32 mouse cellular contexts compared by ENCODE assay signal in genomic region chr8:61428821-61429482, GRCm38 (mm10). TPM values are rescaled to one million over a fixed set of nuclear protein-coding genes. Genes with fewer than 3 reads are reported as not detected.
DNase-seq lines count a peak whose midpoint lies in the region; ATAC-seq and TF ChIP-seq lines count a peak whose summit lies in the region.
"Had no signal": no experiment of that assay in that cellular context is flagged by ENCODE, and none has a peak within 500 bp of the region (broad histone marks: within the 10 kb centered on the region; RNA-seq: fewer than 3 reads in every experiment).

No protein-coding gene starts in this region.

- no peaks in the 10 kb centered on the region for H3K9me3 ChIP-seq in intestine, embryonic 14.5 days (ENCODE audit: control insufficient read depth, low read length)
- H3K9me3 ChIP-seq in intestine, postnatal 0 days (ENCODE audit: control insufficient read depth): no peaks in the 10 kb centered on the region
- H3K9me3 ChIP-seq in limb, embryonic 13.5 days: no peaks in the 10 kb centered on the region
- no peaks in the 10 kb centered on the region for H3K9me3 ChIP-seq in limb, embryonic 10.5 days (replicated peaks)
- H3K9me3 ChIP-seq in embryonic facial prominence, embryonic 14.5 days (ENCODE audit: control insufficient read depth, low read length): no peaks in the 10 kb centered on the region
- no peaks in the 10 kb centered on the region for H3K9me3 ChIP-seq in limb, embryonic 14.5 days (ENCODE audit: control insufficient read depth, low read length)
- no peaks in the 10 kb centered on the region for H3K9me3 ChIP-seq in forebrain, embryonic 10.5 days
- H3K9me3 ChIP-seq: forebrain, embryonic 12.5 days; G1E; heart, embryonic 12.5 days; liver, embryonic 12.5 days; midbrain, embryonic 12.5 days; neural tube, embryonic 12.5 days had no signal

- TF ChIP-seq CTCF in intestine, postnatal 0 days (IDR thresholded peaks at IDR 0.05; ENCODE audit: low read depth): no peak

- 56% methylated on average over 4 of the region's 4 CpGs for WGBS in intestine, embryonic 14.5 days
- 70% methylated on average over 4 of the region's 4 CpGs for WGBS in intestine, postnatal 0 days
- WGBS in limb, embryonic 13.5 days: 53% methylated on average over 4 of the region's 4 CpGs
- WGBS in limb, embryonic 10.5 days: 84% methylated on average over 4 of the region's 4 CpGs
- WGBS in embryonic facial prominence, embryonic 14.5 days: 49% methylated on average over 4 of the region's 4 CpGs
- WGBS in limb, embryonic 14.5 days: 38% methylated on average over 4 of the region's 4 CpGs
- WGBS in forebrain, embryonic 10.5 days: 89% methylated on average over 4 of the region's 4 CpGs

- H3K4me2 ChIP-seq in intestine, embryonic 14.5 days (ENCODE audit: low read length): no peak overlapping the region
- H3K4me2 ChIP-seq in intestine, postnatal 0 days (replicated peaks; ENCODE audit: low read depth): no peak overlapping the region
- no peak overlapping the region for H3K4me2 ChIP-seq in limb, embryonic 13.5 days (replicated peaks)
- no peak overlapping the region for H3K4me2 ChIP-seq in embryonic facial prominence, embryonic 14.5 days (ENCODE audit: low read depth, low read length)
- no peak overlapping the region for H3K4me2 ChIP-seq in limb, embryonic 14.5 days (replicated peaks; ENCODE audit: low read depth, low read length, severe bottlenecking)
- H3K4me2 ChIP-seq: forebrain, embryonic 12.5 days; heart, embryonic 12.5 days; hindbrain, embryonic 14.5 days; liver, embryonic 12.5 days; midbrain, embryonic 12.5 days; neural tube, embryonic 12.5 days had no signal

- no peaks in the 10 kb centered on the region for H3K4me1 ChIP-seq in intestine, embryonic 14.5 days (replicated peaks; ENCODE audit: control insufficient read depth, insufficient read depth, low read length)
- no peaks in the 10 kb centered on the region for H3K4me1 ChIP-seq in intestine, postnatal 0 days (replicated peaks; ENCODE audit: control insufficient read depth, insufficient read depth, low read length)
- 0 out of 2 replicates have a peak, but pooled peaks cover 12% of the 10 kb centered on the region for H3K4me1 ChIP-seq in limb, embryonic 13.5 days
- no peaks in the 10 kb centered on the region for H3K4me1 ChIP-seq in limb, embryonic 10.5 days
- H3K4me1 ChIP-seq in embryonic facial prominence, embryonic 14.5 days (ENCODE audit: control insufficient read depth, insufficient read depth, low read length): peaks cover 9% of the 10 kb centered on the region; the same call in 1 of the 2 replicates
- no peaks in the 10 kb centered on the region for H3K4me1 ChIP-seq in limb, embryonic 14.5 days (ENCODE audit: control insufficient read depth, insufficient read depth, low read length)
- H3K4me1 ChIP-seq in forebrain, embryonic 10.5 days: no peaks in the 10 kb centered on the region
- H3K4me1 ChIP-seq: forebrain, embryonic 12.5 days; megakaryocyte, embryonic 14.5 days; midbrain, embryonic 12.5 days; neural tube, embryonic 12.5 days had no signal

- no peak for TF ChIP-seq POLR2A in limb, embryonic 14.5 days (IDR thresholded peaks at IDR 0.05; ENCODE audit: borderline replicate concordance, extremely low read depth, insufficient read depth, insufficient read length)

- peak overlapping the region; percentile 45; the same call in 1 of the 2 replicates for H3K27ac ChIP-seq in intestine, embryonic 14.5 days (ENCODE audit: low read depth)
- no peak overlapping the region for H3K27ac ChIP-seq in intestine, postnatal 0 days (ENCODE audit: low read depth, low read length)
- H3K27ac ChIP-seq in limb, embryonic 13.5 days: no peak overlapping the region
- no peak overlapping the region for H3K27ac ChIP-seq in limb, embryonic 10.5 days
- H3K27ac ChIP-seq in embryonic facial prominence, embryonic 14.5 days (replicated peaks; ENCODE audit: low read depth, low read length): no peak overlapping the region
- no peak overlapping the region for H3K27ac ChIP-seq in limb, embryonic 14.5 days (replicated peaks; ENCODE audit: low read depth, low read length)
- H3K27ac ChIP-seq in forebrain, embryonic 10.5 days: no peak overlapping the region
- H3K27ac ChIP-seq: forebrain, embryonic 12.5 days; heart, adult 2 months; hindbrain, embryonic 14.5 days; layer of hippocampus, adult 2 months; left cerebral cortex, adult 2 months; liver, embryonic 12.5 days; midbrain, embryonic 12.5 days; neural tube, embryonic 12.5 days had no signal

- no peaks in the 10 kb centered on the region for H3K27me3 ChIP-seq in intestine, embryonic 14.5 days (replicated peaks; ENCODE audit: control insufficient read depth, insufficient read depth, low read length)
- H3K27me3 ChIP-seq in intestine, postnatal 0 days (replicated peaks; ENCODE audit: control insufficient read depth, insufficient read depth, low read length): no peaks in the 10 kb centered on the region
- H3K27me3 ChIP-seq in limb, embryonic 13.5 days: no peaks in the 10 kb centered on the region
- no peaks in the 10 kb centered on the region for H3K27me3 ChIP-seq in limb, embryonic 10.5 days (ENCODE audit: low read depth, poor library complexity, severe bottlenecking)
- H3K27me3 ChIP-seq in embryonic facial prominence, embryonic 14.5 days (replicated peaks; ENCODE audit: control insufficient read depth, insufficient read depth, low read length): no peaks in the 10 kb centered on the region
- no peaks in the 10 kb centered on the region for H3K27me3 ChIP-seq in limb, embryonic 14.5 days (ENCODE audit: control insufficient read depth, insufficient read depth, low read length)
- no peaks in the 10 kb centered on the region for H3K27me3 ChIP-seq in forebrain, embryonic 10.5 days (ENCODE audit: poor library complexity, severe bottlenecking)
- H3K27me3 ChIP-seq: forebrain, embryonic 12.5 days; heart, embryonic 12.5 days; liver, embryonic 12.5 days; megakaryocyte, embryonic 14.5 days; midbrain, embryonic 12.5 days; neural tube, embryonic 12.5 days had no signal

- H3K36me3 ChIP-seq in intestine, embryonic 14.5 days (ENCODE audit: control insufficient read depth, insufficient read depth, low read length): no peaks in the 10 kb centered on the region
- no peaks in the 10 kb centered on the region for H3K36me3 ChIP-seq in intestine, postnatal 0 days (ENCODE audit: control insufficient read depth, insufficient read depth)
- H3K36me3 ChIP-seq in limb, embryonic 13.5 days: no peaks in the 10 kb centered on the region
- no peaks in the 10 kb centered on the region for H3K36me3 ChIP-seq in limb, embryonic 10.5 days
- H3K36me3 ChIP-seq in embryonic facial prominence, embryonic 14.5 days (ENCODE audit: control insufficient read depth, insufficient read depth, low read length): no peaks in the 10 kb centered on the region
- H3K36me3 ChIP-seq in limb, embryonic 14.5 days (ENCODE audit: control insufficient read depth, insufficient read depth, low read length): no peaks in the 10 kb centered on the region
- H3K36me3 ChIP-seq in forebrain, embryonic 10.5 days (replicated peaks): no peaks in the 10 kb centered on the region
- H3K36me3 ChIP-seq: forebrain, embryonic 12.5 days; G1E; heart, embryonic 12.5 days; liver, embryonic 12.5 days; midbrain, embryonic 12.5 days; neural tube, embryonic 12.5 days had no signal

- H3K4me3 ChIP-seq in intestine, embryonic 14.5 days (ENCODE audit: low read depth, low read length): no peak overlapping the region
- no peak overlapping the region for H3K4me3 ChIP-seq in intestine, postnatal 0 days (ENCODE audit: low read depth, low read length)
- no peak overlapping the region for H3K4me3 ChIP-seq in limb, embryonic 13.5 days
- no peak overlapping the region for H3K4me3 ChIP-seq in limb, embryonic 10.5 days
- no peak overlapping the region for H3K4me3 ChIP-seq in embryonic facial prominence, embryonic 14.5 days (ENCODE audit: low read depth, low read length)
- no peak overlapping the region for H3K4me3 ChIP-seq in limb, embryonic 14.5 days (replicated peaks; ENCODE audit: low read length)
- H3K4me3 ChIP-seq in forebrain, embryonic 10.5 days: no peak overlapping the region
- H3K4me3 ChIP-seq: erythroblast, embryonic 14.5 days; forebrain, embryonic 12.5 days; heart, adult 2 months; heart, embryonic 12.5 days; layer of hippocampus, adult 2 months; left cerebral cortex, adult 2 months; liver, embryonic 12.5 days; megakaryocyte, embryonic 14.5 days; midbrain, embryonic 12.5 days; myocyte; neural tube, embryonic 12.5 days had no signal

- no peak overlapping the region for H3K9ac ChIP-seq in intestine, embryonic 14.5 days (ENCODE audit: low read length)
- no peak overlapping the region for H3K9ac ChIP-seq in intestine, postnatal 0 days (ENCODE audit: low read depth, low read length)
- H3K9ac ChIP-seq in limb, embryonic 13.5 days: no peak overlapping the region
- H3K9ac ChIP-seq in embryonic facial prominence, embryonic 14.5 days (ENCODE audit: low read depth, low read length): no peak overlapping the region
- no peak overlapping the region for H3K9ac ChIP-seq in limb, embryonic 14.5 days (ENCODE audit: low read depth, low read length, severe bottlenecking)
- H3K9ac ChIP-seq: forebrain, embryonic 12.5 days; forebrain, postnatal 0 days; heart, embryonic 12.5 days; hindbrain, embryonic 14.5 days; liver, embryonic 12.5 days; liver, postnatal 0 days; midbrain, embryonic 12.5 days; neural tube, embryonic 12.5 days had no signal

- peak; percentile 72; the same call in 1 of the 2 replicates for ATAC-seq in intestine, embryonic 14.5 days (replicated peaks; ENCODE audit: low FRiP score, low TSS enrichment, low read depth)
- ATAC-seq in intestine, postnatal 0 days: no peak
- peak; percentile 76 for ATAC-seq in limb, embryonic 13.5 days (ENCODE audit: low FRiP score, low read depth)
- ATAC-seq in embryonic facial prominence, embryonic 14.5 days (ENCODE audit: low read depth): 0 out of 2 replicates have a peak, but pooled peaks have one; percentile 33
- ATAC-seq in limb, embryonic 14.5 days (ENCODE audit: low FRiP score, low read depth): peak; percentile 86
- ATAC-seq in inflammation-experienced regulatory T-cells, adult 6 months: no peak
- ATAC-seq: liver, embryonic 12.5 days; liver, postnatal 0 days had no signal

- DNase-seq in intestine, embryonic 14.5 days (ENCODE audit: low spot score): no peak
- no peak for DNase-seq in limb, embryonic 10.5 days (ENCODE audit: low spot score)
- DNase-seq in embryonic facial prominence, embryonic 14.5 days (ENCODE audit: low spot score): peak; percentile 71
- DNase-seq in limb, embryonic 14.5 days (ENCODE audit: low spot score): peak; percentile 61
- DNase-seq in forebrain, embryonic 10.5 days (ENCODE audit: extremely low spot score, low spot score): no peak
- DNase-seq: adrenal gland, adult 8-10 months; cerebellum, adult 8-10 months; cerebellum, postnatal 25 days; forebrain, postnatal 0 days; heart, adult 2 months; heart, postnatal 4 days; kidney, postnatal 14 days; left cerebral cortex, postnatal 4 days; liver, postnatal 0 days; right cerebral cortex, adult 18-20 months; spleen, adult 18-20 months; thymus, postnatal 14 days had no signal

RNA-seq across cellular contexts. Expression of gene Cbr4, which starts 58.6 kb away (rescaled TPM):
- polyA plus RNA-seq in intestine, embryonic 14.5 days (2014; fragmentation: Nextera tagmentation; extraction: Ambion mirVana): 31.1 and 34.2 TPM in 2 replicates
- polyA plus RNA-seq in intestine, postnatal 0 days (2015; fragmentation: Nextera tagmentation; extraction: Ambion mirVana): 50.2 and 51.2 TPM in 2 replicates
- polyA plus RNA-seq in limb, embryonic 13.5 days (2015; fragmentation: Nextera tagmentation; extraction: Ambion mirVana): 30.9 and 31.4 TPM in 2 replicates
- polyA plus RNA-seq in limb, embryonic 10.5 days (2016; fragmentation: Nextera tagmentation; extraction: Ambion mirVana): 23.2 and 28.2 TPM in 2 replicates
- 30.9 and 31.3 TPM in 2 replicates for polyA plus RNA-seq in embryonic facial prominence, embryonic 14.5 days (2014; fragmentation: Nextera tagmentation; extraction: Ambion mirVana)
- polyA plus RNA-seq in limb, embryonic 14.5 days (2012; rRNA removed): 10.6 and 17.4 TPM in 2 replicates
- polyA plus RNA-seq in limb, embryonic 14.5 days (2014; fragmentation: Nextera tagmentation; extraction: Ambion mirVana): 32.2 and 32.3 TPM in 2 replicates
- polyA plus RNA-seq in inflammation-experienced regulatory T-cells, adult 6 months (2017; shearing (Covaris generic)): 10 to 100 TPM; 19.9 to 25.3 (median 23.4) TPM
- 30.2 and 32.4 TPM in 2 replicates for polyA plus RNA-seq in forebrain, embryonic 10.5 days (2016; fragmentation: Nextera tagmentation; extraction: Ambion mirVana)

Comparison
In these comparisons a context has a peak if more than half of its experiments do, and no peak if none do; other contexts are left out.
1. ATAC-seq: peak in intestine, embryonic 14.5 days (single experiment), limb, embryonic 13.5 days (single experiment), embryonic facial prominence, embryonic 14.5 days (single experiment) and limb, embryonic 14.5 days (single experiment); none in intestine, postnatal 0 days (single experiment) and inflammation-experienced regulatory T-cells, adult 6 months (single experiment).
2. DNase-seq: peak in embryonic facial prominence, embryonic 14.5 days (single experiment) and limb, embryonic 14.5 days (single experiment); none in intestine, embryonic 14.5 days (single experiment), limb, embryonic 10.5 days (single experiment) and forebrain, embryonic 10.5 days (single experiment).